Mouse (Mus musculus) heart, adult 2 months (tissue): ENCODE data around the gene Ugt1a10. TPM values are rescaled to one million over a fixed set of nuclear protein-coding genes. Genes with fewer than 3 reads are reported as not detected.

Experiments used
- DNase-seq, 2 experiments: peaks; one replicate each; pipeline ENCODE4 v3.0.0; 2021
- H3K27ac ChIP-seq: fragments of 200-600 bp; 2 replicates; pipeline ENCODE4 v1.8.1; 2022
- H3K27me3 ChIP-seq: fragments of 200-500 bp; 2 replicates; pipeline ENCODE4 v1.6.1; 2012; ENCODE audit warnings: mild to moderate bottlenecking, low read length, inconsistent platforms, mixed read lengths; ENCODE audit not compliant: control insufficient read depth, insufficient read depth
- H3K36me3 ChIP-seq: fragments of 200-500 bp; 2 replicates; pipeline ENCODE4 v1.6.1; 2012; ENCODE audit warnings: low read length, inconsistent platforms; ENCODE audit not compliant: control insufficient read depth, insufficient read depth
- H3K4me1 ChIP-seq: fragments of 200-500 bp; 2 replicates; pipeline ENCODE4 v1.6.1; 2011; ENCODE audit warnings: low read length; ENCODE audit not compliant: control insufficient read depth, insufficient read depth
- H3K4me3 ChIP-seq: fragments of 200-600 bp; 2 replicates; pipeline ENCODE4 v1.8.1; 2022
- H3K79me2 ChIP-seq: fragments of 200-500 bp; replicated peaks from 2 replicates; pipeline ENCODE4 v1.6.1; 2012; ENCODE audit warnings: mild to moderate bottlenecking, inconsistent platforms, low read length, moderate library complexity, mixed read lengths; ENCODE audit not compliant: control insufficient read depth, insufficient read depth
- H3K9ac ChIP-seq: fragments of 200-500 bp; 2 replicates; pipeline ENCODE4 v1.6.1; 2012; ENCODE audit warnings: low read depth, mild to moderate bottlenecking, control low read depth, inconsistent platforms, low read length, mixed read lengths
- CTCF ChIP-seq: fragments of 200-600 bp; IDR thresholded peaks from 2 replicates; pipeline ENCODE4 v1.8.1; 2022; ENCODE audit warnings: antibody characterized with exemption, mild to moderate bottlenecking, moderate library complexity
- EP300 ChIP-seq: fragments of 200-500 bp; IDR thresholded peaks from 2 replicates; pipeline ENCODE4 v1.6.1; 2011; ENCODE audit warnings: low read depth, low read length, control low read depth; ENCODE audit not compliant: insufficient read depth
- POLR2A ChIP-seq: fragments of 200-500 bp; IDR thresholded peaks from 2 replicates; pipeline ENCODE4 v1.6.1; 2011; ENCODE audit warnings: mild to moderate bottlenecking, low read depth, low read length, control low read depth; ENCODE audit not compliant: insufficient read depth
- WGBS: fragments of 180-500 bp; shearing (Covaris S2); methylation state at CpG from one replicate; pipeline ENCODE4 v1.1.7; 2018; 5-methylcytosine and 5-hydroxymethylcytosine counted together
- intact Hi-C: fragments of 180-260 bp; cut with DNase I; formaldehyde crosslinking; loops from one replicate; pipeline ENCODE4 v1.15.1; 2025
- polyA plus RNA-seq: library from polyadenylated mRNA; depleted of rRNA; stranded (reverse); fragments of >200 nt; gene quantifications from 2 replicates; pipeline ENCODE4 v1.2.3, GENCODE M21; 2012
- total RNA-seq, 2 experiments: library from RNA; stranded (reverse); gene quantifications; 2 replicates each; pipeline ENCODE4 v1.2.3; 2021

Ugt1a10 gene
- total and polyA plus RNA-seq, 3 experiments = not detected

GRCm38 (mm10) chr1:88213061-88213460 is 157.9 kb downstream of the Ugt1a10 start:
- no peak for DNase-seq
- WGBS = 57% methylated on average over 1 of the region's 1 CpGs
- H3K79me2 ChIP-seq = no peaks in the 10 kb centered on the region
- no peaks in the 10 kb centered on the region for H3K36me3 ChIP-seq
- TF ChIP-seq POLR2A = no peak
- no peak for TF ChIP-seq CTCF
- TF ChIP-seq EP300 = no peak
- H3K27ac ChIP-seq = no peak overlapping the region
- intact Hi-C loops = no loop called here
- H3K27me3 ChIP-seq = no peaks in the 10 kb centered on the region
- H3K9ac ChIP-seq = no peak overlapping the region
- H3K4me3 ChIP-seq = no peak overlapping the region
- no peaks in the 10 kb centered on the region for H3K4me1 ChIP-seq

- Histone ChIP-seq H3K9ac (no peak overlapping the region), H3K79me2 (no peaks in the 10 kb centered on the region), H3K4me3 (no peak overlapping the region), H3K27ac (no peak overlapping the region), H3K4me1 (no peaks in the 10 kb centered on the region), H3K27me3 (no peaks in the 10 kb centered on the region), H3K36me3 (no peaks in the 10 kb centered on the region)
- TF ChIP-seq EP300 (no peak), POLR2A (no peak), CTCF (no peak)
- intact Hi-C loops = no loop called here
- 60% methylated on average over 2 of the region's 2 CpGs for WGBS
- DNase-seq = peak in 1 of 2 experiments; percentile 22
These were observed 158.7 kb downstream of the Ugt1a10 start for GRCm38 (mm10) chr1:88213766-88214461.

- DNase-seq = no peak
- Histone ChIP-seq H3K27me3 (no peaks in the 10 kb centered on the region), H3K4me1 (no peaks in the 10 kb centered on the region), H3K79me2 (no peaks in the 10 kb centered on the region), H3K27ac (no peak overlapping the region), H3K36me3 (no peaks in the 10 kb centered on the region), H3K9ac (no peak overlapping the region), H3K4me3 (no peak overlapping the region)
- intact Hi-C loops = no loop called here
- TF ChIP-seq EP300 (no peak), CTCF (no peak), POLR2A (no peak)
- WGBS = 68% methylated on average over 2 of the region's 2 CpGs
These were observed 159.3 kb downstream of the Ugt1a10 start for GRCm38 (mm10) chr1:88214462-88214952.

GRCm38 (mm10) chr1:88215466-88216380 is 160.5 kb downstream of the Ugt1a10 start:
- Histone ChIP-seq H3K27ac (no peak overlapping the region), H3K4me1 (no peaks in the 10 kb centered on the region), H3K27me3 (no peaks in the 10 kb centered on the region), H3K36me3 (no peaks in the 10 kb centered on the region), H3K79me2 (no peaks in the 10 kb centered on the region), H3K4me3 (no peak overlapping the region), H3K9ac (no peak overlapping the region)
- no peak for TF ChIP-seq EP300
- TF ChIP-seq CTCF = no peak
- no peak for TF ChIP-seq POLR2A
- intact Hi-C loops = no loop called here
- no peak for DNase-seq
- WGBS = 61% methylated on average over 10 of the region's 10 CpGs

- Histone ChIP-seq H3K36me3 (no peaks in the 10 kb centered on the region), H3K4me3 (no peak overlapping the region), H3K4me1 (no peaks in the 10 kb centered on the region), H3K79me2 (no peaks in the 10 kb centered on the region), H3K27me3 (no peaks in the 10 kb centered on the region), H3K9ac (no peak overlapping the region), H3K27ac (no peak overlapping the region)
- intact Hi-C loops = no loop called here
- TF ChIP-seq CTCF (no peak), EP300 (no peak), POLR2A (no peak)
- no peak for DNase-seq
- WGBS = 49% methylated on average over 2 of the region's 2 CpGs
These were observed 161.4 kb downstream of the Ugt1a10 start for GRCm38 (mm10) chr1:88216551-88216950.
